Mouse (Mus musculus): ENCODE data around the gene Agap3. TPM values are rescaled to one million over a fixed set of nuclear protein-coding genes. Genes with fewer than 3 reads are reported as not detected.

The Agap3 gene
- total and polyA plus RNA-seq, 2 experiments from 2014 or later = 140 to 296 TPM

- H3K36me3 ChIP-seq (ENCODE audit: insufficient read depth) = peaks cover 25% of the 10 kb centered on the region
- WGBS = 2% methylated on average over 60 of the region's 60 CpGs
- H3K4me3 ChIP-seq (ENCODE audit: low read depth, low read length) = peak within 1 kb of the TSS; percentile 87
- peak; percentile 95 for DNase-seq
- H3K27me3 ChIP-seq (ENCODE audit: insufficient read depth, low read length) = no peaks in the 10 kb centered on the region
- peak; percentile 91 for ATAC-seq
- H3K4me2 ChIP-seq (ENCODE audit: low read depth) = peak within 1 kb of the TSS; percentile 97
- peaks cover 16% of the 10 kb centered on the region for H3K4me1 ChIP-seq (ENCODE audit: insufficient read depth)
- H3K9me3 ChIP-seq (ENCODE audit: low read length) = no peaks in the 10 kb centered on the region
- H3K27ac ChIP-seq (ENCODE audit: low read depth, low read length) = peak within 1 kb of the TSS; percentile 94
- peak within 1 kb of the TSS; percentile 98 for H3K9ac ChIP-seq
- TF ChIP-seq CTCF (IDR thresholded peaks at IDR 0.05; ENCODE audit: low read depth) = no peak
These were observed 7.1 kb upstream of the Agap3 start, which contains the start of gene Fastk for GRCm38 (mm10) chr5:24444746-24445427. TSS of gene Fastk (minus strand) at chr5:24445287.

GRCm38 (mm10) chr5:24445428-24446080 is 6.4 kb upstream of the Agap3 start:
- TF ChIP-seq CTCF (IDR thresholded peaks at IDR 0.05; ENCODE audit: low read depth) = peak; percentile 45
- DNase-seq = no peak
- Histone ChIP-seq H3K27me3 (ENCODE audit: insufficient read depth, low read length) (no peaks in the 10 kb centered on the region), H3K4me3 (ENCODE audit: low read depth, low read length) (peak overlapping the region; percentile 87), H3K4me2 (ENCODE audit: low read depth) (peak overlapping the region; percentile 97), H3K27ac (ENCODE audit: low read depth, low read length) (peak overlapping the region; percentile 94), H3K9me3 (ENCODE audit: low read length) (no peaks in the 10 kb centered on the region), H3K9ac (peak overlapping the region; percentile 98), H3K36me3 (ENCODE audit: insufficient read depth) (peaks cover 20% of the 10 kb centered on the region), H3K4me1 (ENCODE audit: insufficient read depth) (peaks cover 16% of the 10 kb centered on the region)
- ATAC-seq = peak; percentile 6
- 56% methylated on average over 20 of the region's 20 CpGs for WGBS

- WGBS = 95% methylated on average over 7 of the region's 7 CpGs
- no peaks in the 10 kb centered on the region for H3K9me3 ChIP-seq (ENCODE audit: low read length)
- H3K4me1 ChIP-seq (ENCODE audit: insufficient read depth) = peaks cover 22% of the 10 kb centered on the region
- no peak for TF ChIP-seq CTCF (IDR thresholded peaks at IDR 0.05; ENCODE audit: low read depth)
- H3K4me3 ChIP-seq (ENCODE audit: low read depth, low read length) = no peak overlapping the region
- H3K36me3 ChIP-seq (ENCODE audit: insufficient read depth) = peaks cover 9% of the 10 kb centered on the region
- no peak overlapping the region for H3K27ac ChIP-seq (ENCODE audit: low read depth, low read length)
- H3K9ac ChIP-seq = no peak overlapping the region
- DNase-seq = no peak
- H3K27me3 ChIP-seq (ENCODE audit: insufficient read depth, low read length) = no peaks in the 10 kb centered on the region
- no peak overlapping the region for H3K4me2 ChIP-seq (ENCODE audit: low read depth)
- no peak for ATAC-seq
These were observed 5.3 kb upstream of the Agap3 start for GRCm38 (mm10) chr5:24446630-24447029.

GRCm38 (mm10) chr5:24447624-24448298 is 4.2 kb upstream of the Agap3 start, which contains the start of gene Tmub1:
TSS of gene Tmub1 (minus strand) at chr5:24447854.
- Histone ChIP-seq H3K27ac (ENCODE audit: low read depth, low read length) (peak within 1 kb of the TSS; percentile 29; the same call in 1 of the 2 replicates), H3K9ac (peak within 1 kb of the TSS; percentile 71), H3K9me3 (ENCODE audit: low read length) (no peaks in the 10 kb centered on the region), H3K4me1 (ENCODE audit: insufficient read depth) (peaks cover 22% of the 10 kb centered on the region), H3K27me3 (ENCODE audit: insufficient read depth, low read length) (no peaks in the 10 kb centered on the region), H3K4me2 (ENCODE audit: low read depth) (peak within 1 kb of the TSS; percentile 93), H3K36me3 (ENCODE audit: insufficient read depth) (0 out of 2 replicates have a peak, but pooled peaks cover 3% of the 10 kb centered on the region), H3K4me3 (ENCODE audit: low read depth, low read length) (peak within 1 kb of the TSS; percentile 59)
- DNase-seq (peak; percentile 82), ATAC-seq (peak; percentile 53)
- 1% methylated on average over 34 of the region's 34 CpGs for WGBS
- no peak for TF ChIP-seq CTCF (IDR thresholded peaks at IDR 0.05; ENCODE audit: low read depth)

- Histone ChIP-seq H3K27ac (ENCODE audit: low read depth, low read length) (peak overlapping the region; percentile 91), H3K4me3 (ENCODE audit: low read depth, low read length) (peak overlapping the region; percentile 90), H3K4me1 (ENCODE audit: insufficient read depth) (peaks cover 45% of the 10 kb centered on the region), H3K9ac (peak overlapping the region; percentile 85), H3K36me3 (ENCODE audit: insufficient read depth) (no peaks in the 10 kb centered on the region), H3K4me2 (ENCODE audit: low read depth) (peak overlapping the region; percentile 91), H3K9me3 (ENCODE audit: low read length) (no peaks in the 10 kb centered on the region), H3K27me3 (ENCODE audit: insufficient read depth, low read length) (no peaks in the 10 kb centered on the region)
- no peak for TF ChIP-seq CTCF (IDR thresholded peaks at IDR 0.05; ENCODE audit: low read depth)
- peak; percentile 93 for DNase-seq
- 3% methylated on average over 56 of the region's 66 CpGs for WGBS
- peak; percentile 78 for ATAC-seq
These were observed 530 bp upstream of the Agap3 start for GRCm38 (mm10) chr5:24451264-24452029.

GRCm38 (mm10) chr5:24452691-24453233 is 785 bp downstream of the Agap3 start:
- H3K27me3 ChIP-seq (ENCODE audit: insufficient read depth, low read length) = no peaks in the 10 kb centered on the region
- ATAC-seq (no peak), DNase-seq (peak; percentile 21)
- H3K4me2 ChIP-seq (ENCODE audit: low read depth) = peak overlapping the region; percentile 91
- H3K9me3 ChIP-seq (ENCODE audit: low read length) = no peaks in the 10 kb centered on the region
- H3K4me3 ChIP-seq (ENCODE audit: low read depth, low read length) = peak overlapping the region; percentile 90
- peak overlapping the region; percentile 85 for H3K9ac ChIP-seq
- peak overlapping the region; percentile 91 for H3K27ac ChIP-seq (ENCODE audit: low read depth, low read length)
- no peaks in the 10 kb centered on the region for H3K36me3 ChIP-seq (ENCODE audit: insufficient read depth)
- no peak for TF ChIP-seq CTCF (IDR thresholded peaks at IDR 0.05; ENCODE audit: low read depth)
- H3K4me1 ChIP-seq (ENCODE audit: insufficient read depth) = peaks cover 34% of the 10 kb centered on the region
- 6% methylated on average over 29 of the region's 29 CpGs for WGBS

Data from forebrain, postnatal 0 days (tissue).